Mouse (Mus musculus) MEL (cell line): ENCODE results near the gene Fos. TPM values are rescaled to one million over a fixed set of nuclear protein-coding genes. Genes with fewer than 3 reads are reported as not detected.

Experiments used
- DNase-seq: peaks from one replicate; pipeline ENCODE4 v3.0.0; 2011; ENCODE audit warnings: low read depth, low spot score
- H3K27ac ChIP-seq: 2 replicates; pipeline ENCODE4 v1.5.1; 2012; ENCODE audit warnings: low read depth, mild to moderate bottlenecking, control low read depth, low read length, moderate library complexity; ENCODE audit not compliant: control insufficient read depth
- H3K27me3 ChIP-seq, 2 experiments: fragments of 150-350 bp in 1 of 2; sonication (generic) in 1 of 2; 2 replicates each; pipeline ENCODE4 v1.6.1; 2012; ENCODE audit warnings: low read length in 2 of 2, mild to moderate bottlenecking in 2 of 2, improper control_type of control experiment in 1 of 2, moderate library complexity in 1 of 2; ENCODE audit not compliant: insufficient read depth in 2 of 2, control insufficient read depth in 1 of 2
- H3K36me3 ChIP-seq, 2 experiments: 2 replicates each; pipeline ENCODE4 v1.6.1; 2012 to 2014; ENCODE audit warnings: low read length in 2 of 2, improper control_type of control experiment in 1 of 2, inconsistent platforms in 1 of 2, mild to moderate bottlenecking in 1 of 2; ENCODE audit not compliant: insufficient read depth in 2 of 2, control insufficient read depth in 1 of 2
- H3K4me1 ChIP-seq, 2 experiments: fragments of 150-350 bp in 1 of 2; sonication (generic) in 1 of 2; 2 replicates each; pipeline ENCODE4 v1.6.1; 2012; ENCODE audit warnings: low read length in 2 of 2, improper control_type of control experiment in 1 of 2, mild to moderate bottlenecking in 1 of 2; ENCODE audit not compliant: insufficient read depth in 2 of 2, control insufficient read depth in 1 of 2
- H3K4me3 ChIP-seq, 2 experiments: fragments of 150-350 bp in 1 of 2; sonication (generic) in 1 of 2; 2 replicates each; pipeline ENCODE4 v1.5.1; 2012; ENCODE audit warnings: low read depth in 2 of 2, low read length in 2 of 2, mild to moderate bottlenecking in 2 of 2, moderate library complexity in 2 of 2, control low read depth in 1 of 2, improper control_type of control experiment in 1 of 2; ENCODE audit not compliant: control insufficient read depth in 1 of 2, insufficient read depth in 1 of 2
- H3K79me2 ChIP-seq: 2 replicates; pipeline ENCODE4 v1.6.1; 2012; ENCODE audit warnings: mild to moderate bottlenecking, low read length, moderate library complexity; ENCODE audit not compliant: control insufficient read depth, poor library complexity, insufficient read depth
- H3K9ac ChIP-seq: 2 replicates; pipeline ENCODE4 v1.6.1; 2012; ENCODE audit warnings: low read depth, mild to moderate bottlenecking, control low read depth, low read length, moderate library complexity; ENCODE audit not compliant: control insufficient read depth, poor library complexity, severe bottlenecking
- H3K9me3 ChIP-seq: fragments of 150-350 bp; sonication (generic); replicated peaks from 2 replicates; pipeline ENCODE4 v1.6.1; 2012; ENCODE audit warnings: mild to moderate bottlenecking, low read length, improper control_type of control experiment, moderate library complexity; ENCODE audit not compliant: insufficient read depth
- BHLHE40 ChIP-seq: IDR thresholded peaks from 2 replicates; pipeline ENCODE4 v1.6.1; 2012; ENCODE audit warnings: low read depth, mild to moderate bottlenecking, inconsistent platforms, low read length, improper control_type of control experiment, borderline replicate concordance
- CHD2 ChIP-seq: IDR thresholded peaks from 2 replicates; pipeline ENCODE4 v1.6.1; 2011; ENCODE audit warnings: low read length, improper control_type of control experiment
- CTCF ChIP-seq, 3 experiments: IDR thresholded peaks in 2 of 3; conservative IDR thresholded peaks in 1 of 3; 2 replicates each; pipeline ENCODE4 v1.5.1; 2011 to 2012; ENCODE audit warnings: low read length in 3 of 3, low read depth in 2 of 3, mild to moderate bottlenecking in 2 of 3, improper control_type of control experiment in 1 of 3, inconsistent platforms in 1 of 3, mixed read lengths in 1 of 3, moderate library complexity in 1 of 3; ENCODE audit not compliant: control insufficient read depth in 1 of 3, insufficient read depth in 1 of 3, poor library complexity in 1 of 3, severe bottlenecking in 1 of 3
- ELF1 ChIP-seq: IDR thresholded peaks from 2 replicates; pipeline ENCODE4 v1.6.1; 2014; ENCODE audit warnings: low read depth, mild to moderate bottlenecking, inconsistent platforms, low read length, improper control_type of control experiment, moderate library complexity
- ETS1 ChIP-seq: IDR thresholded peaks from 2 replicates; pipeline ENCODE4 v1.6.1; 2012; ENCODE audit warnings: low read depth, mild to moderate bottlenecking, inconsistent platforms, low read length, improper control_type of control experiment, moderate library complexity
- MAFK ChIP-seq: IDR thresholded peaks from 2 replicates; pipeline ENCODE4 v1.6.1; 2011; ENCODE audit warnings: low read depth, mild to moderate bottlenecking, low read length, improper control_type of control experiment, borderline replicate concordance
- MAZ ChIP-seq: IDR thresholded peaks from 2 replicates; pipeline ENCODE4 v1.6.1; 2012; ENCODE audit warnings: low read depth, mild to moderate bottlenecking, inconsistent platforms, low read length, improper control_type of control experiment
- MYB ChIP-seq: IDR thresholded peaks from 2 replicates; pipeline ENCODE4 v1.6.1; 2011; ENCODE audit warnings: mild to moderate bottlenecking, low read depth, low read length, improper control_type of control experiment
- NELFE ChIP-seq: IDR thresholded peaks from 2 replicates; pipeline ENCODE4 v1.6.1; 2011; ENCODE audit warnings: low read depth, low read length, improper control_type of control experiment
- RAD21 ChIP-seq: IDR thresholded peaks from 2 replicates; pipeline ENCODE4 v1.6.1; 2011; ENCODE audit warnings: mild to moderate bottlenecking, low read depth, low read length, improper control_type of control experiment
- ZC3H11A ChIP-seq: IDR thresholded peaks from 2 replicates; pipeline ENCODE4 v1.6.1; 2012; ENCODE audit warnings: low read depth, mild to moderate bottlenecking, inconsistent platforms, low read length, improper control_type of control experiment
- ZKSCAN1 ChIP-seq: IDR thresholded peaks from 2 replicates; pipeline ENCODE4 v1.6.1; 2012; ENCODE audit warnings: low read depth, mild to moderate bottlenecking, inconsistent platforms, low read length, improper control_type of control experiment, moderate library complexity
- ZNF384 ChIP-seq: IDR thresholded peaks from 2 replicates; pipeline ENCODE4 v1.6.1; 2012; ENCODE audit warnings: low read depth, mild to moderate bottlenecking, inconsistent platforms, low read length, improper control_type of control experiment
- polyA plus RNA-seq, 2 experiments: library from polyadenylated mRNA; stranded (reverse) in 1 of 2; unstranded in 1 of 2; fragments of >175 nt in 1 of 2; fragments of >200 nt in 1 of 2; gene quantifications; 2 replicates each; pipeline versions ENCODE4 v1.2.1 to v1.2.4; 2012; ENCODE audit warnings: low replicate concordance in 2 of 2, low read depth in 1 of 2; ENCODE audit not compliant: insufficient read length in 2 of 2, insufficient read depth in 1 of 2, missing spikeins in 1 of 2
- total RNA-seq: library from RNA; depleted of rRNA; stranded (reverse); fragments of 300-350 nt; gene quantifications from 2 replicates; pipeline ENCODE4 v1.2.3, GENCODE M21; 2012

Fos gene
- total and polyA plus RNA-seq, 3 experiments: 0.81 to 1.4 TPM; not detected in 1

DNA sequence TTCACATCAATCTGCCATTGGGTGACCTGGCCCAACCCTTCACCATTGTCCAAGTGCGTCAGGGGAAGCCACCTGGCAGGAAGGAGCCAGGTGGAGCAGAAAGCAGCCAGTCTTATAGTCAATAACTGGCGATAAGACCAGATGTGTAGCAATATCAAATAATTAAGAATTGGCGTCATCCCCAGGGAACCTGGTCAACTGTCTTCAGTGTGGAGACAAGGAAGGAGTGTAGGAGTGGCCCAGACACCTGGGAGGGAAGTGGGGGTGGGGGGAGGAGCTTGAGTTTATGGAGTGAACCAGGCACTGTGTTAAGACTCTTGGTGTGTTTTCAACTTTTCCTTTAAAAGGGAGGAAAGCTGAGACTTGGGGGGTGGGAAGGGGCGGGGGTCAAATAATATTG is 43.7 kb upstream of the Fos start:
- H3K4me1 ChIP-seq: peaks cover 0 to 4% of the 10 kb centered on the region in 2 experiments; a peak in 2 of 4 replicates
- H3K79me2 ChIP-seq: no peaks in the 10 kb centered on the region
- no peaks in the 10 kb centered on the region for H3K36me3 ChIP-seq
- no peak overlapping the region for H3K9ac ChIP-seq
- H3K27ac ChIP-seq: no peak overlapping the region
- DNase-seq: no peak
- H3K4me3 ChIP-seq: no peak overlapping the region
- H3K9me3 ChIP-seq: no peaks in the 10 kb centered on the region
- TF ChIP-seq ZKSCAN1 (no peak), BHLHE40 (no peak), ELF1 (no peak), CHD2 (no peak), ETS1 (no peak), MAFK (no peak), CTCF (IDR thresholded peaks at IDR 0.05 in 2 of 3, conservative IDR thresholded peaks at IDR 0.05 in 1 of 3; ENCODE audit: control insufficient read depth in 1 of 3, insufficient read depth in 1 of 3, low read depth in 2 of 3, low read length in 3 of 3, poor library complexity in 1 of 3, severe bottlenecking in 1 of 3) (no peak), MYB (no peak), ZC3H11A (no peak), RAD21 (no peak), NELFE (no peak)
- TF ChIP-seq, all 39 proteins: peak for 0
- H3K27me3 ChIP-seq: peaks cover 0 to 3% of the 10 kb centered on the region in 2 experiments; a peak in 3 of 4 replicates

DNA sequence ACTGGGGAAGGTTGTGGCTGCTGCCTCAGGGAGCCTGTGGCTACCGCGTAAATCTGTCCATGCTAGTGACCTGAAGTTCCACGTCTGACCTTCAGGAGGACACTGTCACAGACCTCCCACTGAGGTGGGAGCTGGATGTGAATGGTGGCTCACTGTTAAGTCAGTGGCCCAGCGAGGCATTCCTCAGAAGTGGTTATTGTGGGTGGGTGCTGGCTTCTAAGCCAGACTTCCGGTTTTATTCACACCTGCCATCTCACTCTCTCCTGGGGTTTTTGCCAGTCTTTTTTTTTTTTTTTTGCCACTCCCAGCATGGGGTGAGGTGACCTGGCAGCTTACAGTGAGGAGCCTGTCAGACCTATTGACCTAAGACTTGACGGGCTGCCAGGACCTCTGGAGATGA is 43.3 kb upstream of the Fos start:
- H3K36me3 ChIP-seq: no peaks in the 10 kb centered on the region
- DNase-seq: no peak
- peaks cover 0 to 4% of the 10 kb centered on the region in 2 experiments; a peak in 2 of 4 replicates for H3K4me1 ChIP-seq
- H3K27ac ChIP-seq: no peak overlapping the region
- TF ChIP-seq NELFE: no peak
- TF ChIP-seq ZNF384: peak; percentile 39; the same call in 1 of the 2 replicates
- no peak overlapping the region for H3K4me3 ChIP-seq
- H3K79me2 ChIP-seq: no peaks in the 10 kb centered on the region
- H3K27me3 ChIP-seq: peaks cover 0 to 3% of the 10 kb centered on the region in 2 experiments; a peak in 3 of 4 replicates
- H3K9ac ChIP-seq: no peak overlapping the region
- H3K9me3 ChIP-seq: no peaks in the 10 kb centered on the region

DNA sequence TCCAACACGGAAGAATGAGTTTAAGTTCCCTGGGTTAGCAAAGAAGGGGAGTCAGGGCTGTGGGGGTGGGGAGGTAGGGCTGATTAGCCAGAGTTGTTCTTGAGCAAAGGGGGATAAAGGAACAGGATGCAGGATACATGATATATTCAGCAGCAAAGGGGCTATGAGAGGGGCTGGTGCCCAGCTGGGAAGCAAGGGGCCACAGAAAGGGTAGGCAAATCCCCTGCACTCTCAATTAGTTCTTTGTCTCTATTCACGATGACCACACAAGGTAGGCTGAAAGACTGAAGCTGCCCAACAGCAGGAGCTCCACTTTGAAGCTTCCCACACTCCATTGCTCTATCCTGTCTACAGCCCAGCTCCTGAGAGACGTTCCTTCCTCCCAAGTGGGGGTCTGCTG is 39.8 kb upstream of the Fos start:
- TF ChIP-seq MAZ: no peak
- DNase-seq: no peak
- Histone ChIP-seq H3K4me3 (no peak overlapping the region), H3K27ac (no peak overlapping the region), H3K9ac (no peak overlapping the region), H3K4me1 (no peaks in the 10 kb centered on the region), H3K79me2 (no peaks in the 10 kb centered on the region), H3K9me3 (no peaks in the 10 kb centered on the region), H3K27me3 (peaks cover 2 to 7% of the 10 kb centered on the region in 2 experiments; a peak in 3 of 4 replicates), H3K36me3 (no peaks in the 10 kb centered on the region)
